Mouse (Mus musculus) lung, embryonic 14.5 days (tissue): ENCODE measurements around the gene Gm49486. TPM values are rescaled to one million over a fixed set of nuclear protein-coding genes. Genes with fewer than 3 reads are reported as not detected.

Experiments used
- ATAC-seq: fragments of 200-750 bp; cut with Nextera tagmentation; 2 replicates; pipeline ENCODE4 v1.8.0; 2017; ENCODE audit warnings: mild to moderate bottlenecking, moderate TSS enrichment, moderate library complexity; ENCODE audit not compliant: insufficient read depth
- DNase-seq: peaks from one replicate; pipeline ENCODE4 v3.0.0-alpha.2; 2015
- H3K27ac ChIP-seq: fragments of 300-500 bp; sonication (generic); 2 replicates; pipeline ENCODE4 v1.5.1; 2014; ENCODE audit warnings: low read depth, mild to moderate bottlenecking, moderate library complexity
- H3K27me3 ChIP-seq: fragments of 300-500 bp; sonication (generic); 2 replicates; pipeline ENCODE4 v1.6.1; 2014; ENCODE audit warnings: low read length, control low read depth; ENCODE audit not compliant: insufficient read depth
- H3K36me3 ChIP-seq: fragments of 300-500 bp; sonication (generic); 2 replicates; pipeline ENCODE4 v1.6.1; 2014; ENCODE audit warnings: control low read depth; ENCODE audit not compliant: insufficient read depth
- H3K4me1 ChIP-seq: fragments of 300-500 bp; sonication (generic); 2 replicates; pipeline ENCODE4 v1.6.1; 2014; ENCODE audit warnings: antibody characterized with exemption, control low read depth; ENCODE audit not compliant: insufficient read depth
- H3K4me2 ChIP-seq: fragments of 300-500 bp; sonication (generic); 2 replicates; pipeline ENCODE4 v1.6.1; 2014; ENCODE audit warnings: mild to moderate bottlenecking
- H3K4me3 ChIP-seq: fragments of 300-500 bp; sonication (generic); 2 replicates; pipeline ENCODE4 v1.5.1; 2014; ENCODE audit warnings: low read depth, low read length
- H3K9ac ChIP-seq: fragments of 300-500 bp; sonication (generic); 2 replicates; pipeline ENCODE4 v1.6.1; 2014
- H3K9me3 ChIP-seq: fragments of 300-500 bp; sonication (generic); 2 replicates; pipeline ENCODE4 v1.6.1; 2016; ENCODE audit warnings: low read depth, low read length, control low read depth
- CTCF ChIP-seq: IDR thresholded peaks from 2 replicates; pipeline ENCODE4 v1.5.1; 2016; ENCODE audit warnings: antibody characterized with exemption, low read depth
- WGBS: fragments of 180-500 bp; shearing (Covaris S2); extraction: QIAGEN DNeasy Blood & Tissue Kit; methylation state at CpG from one replicate; pipeline ENCODE4 v1.1.7; 2014; 5-methylcytosine and 5-hydroxymethylcytosine counted together
- polyA plus RNA-seq: library from polyadenylated mRNA; unstranded; fragments of >200 nt; fragmentation: Nextera tagmentation; extraction: Ambion mirVana; gene quantifications from 2 replicates; pipeline ENCODE4 v1.2.1, GENCODE M21; 2014

The Gm49486 gene
- polyA plus RNA-seq, 1 experiment from 2014 or later: 0.53 TPM

- 79% methylated on average over 4 of the region's 4 CpGs for whole genome bisulfite sequencing
- no peaks in the 10 kb centered on the region for H3K27me3 ChIP-seq
- no peak for DNase-seq
- no peak overlapping the region for H3K4me3 ChIP-seq
- no peak overlapping the region for H3K27ac ChIP-seq
- 0 out of 2 replicates have a peak, but pooled peaks cover 14% of the 10 kb centered on the region for H3K36me3 ChIP-seq
- H3K4me1 ChIP-seq: peaks cover 3% of the 10 kb centered on the region; the same call in 1 of the 2 replicates
- H3K9me3 ChIP-seq: no peaks in the 10 kb centered on the region
- no peak overlapping the region for H3K9ac ChIP-seq
- no peak for TF ChIP-seq CTCF
- no peak overlapping the region for H3K4me2 ChIP-seq
- ATAC-seq: no peak
Observed at GRCm38 (mm10) chr15:79283371-79283770, 54.2 kb downstream of the Gm49486 start.

- H3K27me3 ChIP-seq: no peaks in the 10 kb centered on the region
- H3K36me3 ChIP-seq: 0 out of 2 replicates have a peak, but pooled peaks cover 20% of the 10 kb centered on the region
- no peak within 1 kb of the TSS for H3K27ac ChIP-seq
- ATAC-seq (peak; percentile 30; the same call in 1 of the 2 replicates), DNase-seq (no peak)
- WGBS: 49% methylated on average over 10 of the region's 10 CpGs
- H3K9ac ChIP-seq: no peak within 1 kb of the TSS
- no peak within 1 kb of the TSS for H3K4me3 ChIP-seq
- peaks cover 3% of the 10 kb centered on the region; the same call in 1 of the 2 replicates for H3K4me1 ChIP-seq
- no peak for TF ChIP-seq CTCF
- H3K9me3 ChIP-seq: no peaks in the 10 kb centered on the region
- H3K4me2 ChIP-seq: no peak within 1 kb of the TSS
Observed at GRCm38 (mm10) chr15:79285399-79285798, 56.2 kb downstream of the Gm49486 start, which contains the start of gene Baiap2l2. Gene Baiap2l2, minus strand, starts transcription at chr15:79285537.

GRCm38 (mm10) chr15:79286141-79286540 is 57.0 kb downstream of the Gm49486 start:
- H3K27me3 ChIP-seq: no peaks in the 10 kb centered on the region
- no peak for ATAC-seq
- TF ChIP-seq CTCF: no peak
- 81% methylated on average over 7 of the region's 7 CpGs for WGBS
- no peak for DNase-seq
- no peak overlapping the region for H3K9ac ChIP-seq
- 0 out of 2 replicates have a peak, but pooled peaks cover 20% of the 10 kb centered on the region for H3K36me3 ChIP-seq
- no peak overlapping the region for H3K27ac ChIP-seq
- H3K4me2 ChIP-seq: no peak overlapping the region
- no peaks in the 10 kb centered on the region for H3K9me3 ChIP-seq
- no peaks in the 10 kb centered on the region; the same call in 1 of the 2 replicates for H3K4me1 ChIP-seq
- H3K4me3 ChIP-seq: no peak overlapping the region

GRCm38 (mm10) chr15:79287091-79287490 is 57.9 kb downstream of the Gm49486 start:
- Histone ChIP-seq H3K36me3 (0 out of 2 replicates have a peak, but pooled peaks cover 20% of the 10 kb centered on the region), H3K4me1 (no peaks in the 10 kb centered on the region), H3K27ac (no peak overlapping the region), H3K9me3 (no peaks in the 10 kb centered on the region), H3K27me3 (no peaks in the 10 kb centered on the region), H3K9ac (no peak overlapping the region), H3K4me2 (no peak overlapping the region), H3K4me3 (no peak overlapping the region)
- DNase-seq (no peak), ATAC-seq (no peak)
- 87% methylated on average over 7 of the region's 7 CpGs for WGBS
- no peak for TF ChIP-seq CTCF

GRCm38 (mm10) chr15:79288387-79288786 is 59.2 kb downstream of the Gm49486 start:
- Histone ChIP-seq H3K4me3 (no peak overlapping the region), H3K36me3 (peaks cover 20% of the 10 kb centered on the region; the same call in 1 of the 2 replicates), H3K4me1 (no peaks in the 10 kb centered on the region), H3K9me3 (no peaks in the 10 kb centered on the region), H3K4me2 (no peak overlapping the region), H3K27me3 (no peaks in the 10 kb centered on the region), H3K9ac (no peak overlapping the region), H3K27ac (no peak overlapping the region)
- 75% methylated on average over 3 of the region's 3 CpGs for WGBS
- TF ChIP-seq CTCF: no peak
- DNase-seq: no peak
- no peak for ATAC-seq

GRCm38 (mm10) chr15:79289441-79289840 is 60.2 kb downstream of the Gm49486 start:
- no peaks in the 10 kb centered on the region for H3K27me3 ChIP-seq
- no peak for ATAC-seq

GRCm38 (mm10) chr15:79290340-79290739 is 61.1 kb downstream of the Gm49486 start:
- Histone ChIP-seq H3K27ac (no peak overlapping the region), H3K9me3 (no peaks in the 10 kb centered on the region), H3K9ac (no peak overlapping the region), H3K27me3 (no peaks in the 10 kb centered on the region), H3K36me3 (peaks cover 20% of the 10 kb centered on the region; the same call in 1 of the 2 replicates), H3K4me2 (no peak overlapping the region), H3K4me3 (no peak overlapping the region), H3K4me1 (no peaks in the 10 kb centered on the region)
- ATAC-seq (no peak), DNase-seq (peak; percentile 26)
- 76% methylated on average over 3 of the region's 3 CpGs for WGBS
- TF ChIP-seq CTCF: no peak; the same call in 1 of the 2 replicates

More at GRCm38 (mm10) chr15:79289441-79289840, 60.2 kb downstream of the Gm49486 start:
- WGBS: 82% methylated on average over 12 of the region's 12 CpGs
- H3K36me3 ChIP-seq: peaks cover 20% of the 10 kb centered on the region; the same call in 1 of the 2 replicates
- H3K9ac ChIP-seq: no peak overlapping the region
- H3K9me3 ChIP-seq: no peaks in the 10 kb centered on the region
- no peak overlapping the region for H3K27ac ChIP-seq
- no peak for DNase-seq
- H3K4me3 ChIP-seq: no peak overlapping the region
- no peak overlapping the region for H3K4me2 ChIP-seq
- TF ChIP-seq CTCF: no peak
- no peaks in the 10 kb centered on the region for H3K4me1 ChIP-seq
